8 mouse cellular contexts compared by ENCODE assay signal in the genomic region with DNA sequence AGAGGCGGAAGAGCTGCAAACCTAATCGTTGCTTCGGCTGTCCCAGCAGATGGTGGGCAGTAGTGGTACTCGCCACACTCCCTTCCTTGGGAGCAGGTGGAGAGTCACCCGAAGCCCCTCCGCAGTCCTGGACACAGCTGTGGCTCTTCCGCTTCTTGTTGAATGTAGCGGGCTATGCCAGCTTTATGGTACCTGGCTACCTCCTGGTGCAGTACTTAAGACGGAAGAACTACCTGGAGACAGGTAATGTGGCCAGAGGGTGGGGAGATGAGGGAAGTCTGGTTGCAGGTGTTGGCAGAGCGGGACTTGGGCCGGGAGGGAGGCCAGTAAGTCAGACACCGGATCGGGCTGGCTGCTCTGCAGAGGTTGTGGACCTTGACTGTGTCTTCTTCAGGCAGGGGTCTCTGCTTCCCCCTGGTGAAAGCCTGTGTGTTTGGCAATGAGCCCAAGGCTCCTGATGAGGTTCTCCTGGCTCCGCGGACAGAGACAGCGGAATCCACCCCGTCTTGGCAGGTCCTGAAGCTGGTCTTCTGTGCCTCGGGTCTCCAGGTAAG. TPM values are rescaled to one million over a fixed set of nuclear protein-coding genes. Genes with fewer than 3 reads are reported as not detected.
A peak's percentile ranks its signal among the peaks of the same experiment; 100 is the strongest.
DNase-seq lines count a peak whose midpoint lies in the region; ATAC-seq lines count a peak whose summit lies in the region.

No protein-coding gene starts in this region.

- peak overlapping the region; percentile 80 for H3K4me3 ChIP-seq in kidney, embryonic 16.5 days (ENCODE audit: low read length)
- peak overlapping the region; percentile 79 for H3K4me3 ChIP-seq in hindbrain, embryonic 10.5 days
- H3K4me3 ChIP-seq in midbrain, embryonic 11.5 days (ENCODE audit: low read depth, low read length) = peak overlapping the region; percentile 81

- no peak for ATAC-seq in kidney, embryonic 16.5 days (ENCODE audit: low FRiP score, low TSS enrichment)
- no peak; the same call in 1 of the 2 replicates for ATAC-seq in midbrain, embryonic 11.5 days (ENCODE audit: low FRiP score)

- peaks cover 27% of the 10 kb centered on the region for H3K4me1 ChIP-seq in kidney, embryonic 16.5 days (ENCODE audit: insufficient read depth, low read length)
- peaks cover 41% of the 10 kb centered on the region for H3K4me1 ChIP-seq in hindbrain, embryonic 10.5 days (replicated peaks)
- H3K4me1 ChIP-seq in midbrain, embryonic 11.5 days (ENCODE audit: control insufficient read depth, insufficient read depth, low read length) = peaks cover 18% of the 10 kb centered on the region

- H3K27ac ChIP-seq in kidney, embryonic 16.5 days (ENCODE audit: low read length) = peak overlapping the region; percentile 87
- peak overlapping the region; percentile 98 for H3K27ac ChIP-seq in hindbrain, embryonic 10.5 days
- H3K27ac ChIP-seq in midbrain, embryonic 11.5 days (ENCODE audit: low read depth, low read length) = peak overlapping the region; percentile 84

- no peaks in the 10 kb centered on the region for H3K27me3 ChIP-seq in kidney, embryonic 16.5 days (ENCODE audit: insufficient read depth, low read length)
- H3K27me3 ChIP-seq in hindbrain, embryonic 10.5 days (ENCODE audit: insufficient read depth, poor library complexity, severe bottlenecking) = no peaks in the 10 kb centered on the region
- no peaks in the 10 kb centered on the region for H3K27me3 ChIP-seq in midbrain, embryonic 11.5 days (ENCODE audit: control insufficient read depth, insufficient read depth, low read length)

- WGBS in kidney, embryonic 16.5 days = 8% methylated on average over 18 of the region's 18 CpGs
- 14% methylated on average over 18 of the region's 18 CpGs for WGBS in hindbrain, embryonic 10.5 days
- 14% methylated on average over 18 of the region's 18 CpGs for WGBS in midbrain, embryonic 11.5 days

- H3K36me3 ChIP-seq in kidney, embryonic 16.5 days (ENCODE audit: insufficient read depth, low read length) = peaks cover 32% of the 10 kb centered on the region
- peaks cover 53% of the 10 kb centered on the region for H3K36me3 ChIP-seq in hindbrain, embryonic 10.5 days
- peaks cover 23% of the 10 kb centered on the region for H3K36me3 ChIP-seq in midbrain, embryonic 11.5 days (ENCODE audit: control insufficient read depth, insufficient read depth, low read length)

- H3K9me3 ChIP-seq in kidney, embryonic 16.5 days (ENCODE audit: low read length) = no peaks in the 10 kb centered on the region
- H3K9me3 ChIP-seq in hindbrain, embryonic 10.5 days = no peaks in the 10 kb centered on the region
- H3K9me3 ChIP-seq in midbrain, embryonic 11.5 days (ENCODE audit: control insufficient read depth, low read length) = no peaks in the 10 kb centered on the region

- peak overlapping the region; percentile 88 for H3K9ac ChIP-seq in kidney, embryonic 16.5 days (replicated peaks; ENCODE audit: low read length)
- H3K9ac ChIP-seq in midbrain, embryonic 11.5 days (ENCODE audit: low read length) = peak overlapping the region; percentile 90

- peak overlapping the region; percentile 94 for H3K4me2 ChIP-seq in kidney, embryonic 16.5 days (replicated peaks; ENCODE audit: low read depth, low read length)
- H3K4me2 ChIP-seq in midbrain, embryonic 11.5 days = peak overlapping the region; percentile 98

- DNase-seq in kidney, adult 18-20 months = no peak
- peak; percentile 69 for DNase-seq in ZHBTc4 (ENCODE audit: low read depth, low spot score)
- peak; percentile 34 for DNase-seq in hindbrain, embryonic 10.5 days (ENCODE audit: low spot score)
- DNase-seq in midbrain, embryonic 11.5 days (ENCODE audit: low spot score, missing footprints) = peak; percentile 91
- no peak for DNase-seq in spleen, adult 18-20 months
- DNase-seq in layer of hippocampus, adult 9-11 months = no peak
- DNase-seq in c-Kit-positive CD71-positive TER-119-positive erythroid progenitor cells, embryonic 14.5 days (ENCODE audit: low spot score) = no peak

RNA-seq across cellular contexts. Expression of gene Slc35b2, which starts 0.9 kb away (rescaled TPM):
- polyA plus RNA-seq in kidney, embryonic 16.5 days (2015; fragmentation: Nextera tagmentation; extraction: Ambion mirVana) = 159 and 170 TPM in 2 replicates
- polyA plus RNA-seq in hindbrain, embryonic 10.5 days (2016; fragmentation: Nextera tagmentation; extraction: Ambion mirVana) = 121 TPM in 2 replicates
- 97.2 and 102 TPM in 2 replicates for polyA plus RNA-seq in midbrain, embryonic 11.5 days (2014; fragmentation: Nextera tagmentation; extraction: Ambion mirVana)

RNA-seq across cellular contexts. Expression of gene Hsp90ab1, which starts 8.5 kb away (rescaled TPM):
- 1,922 and 2,030 TPM in 2 replicates for polyA plus RNA-seq in kidney, embryonic 16.5 days (2015; fragmentation: Nextera tagmentation; extraction: Ambion mirVana)
- polyA plus RNA-seq in hindbrain, embryonic 10.5 days (2016; fragmentation: Nextera tagmentation; extraction: Ambion mirVana) = 1,585 and 2,006 TPM in 2 replicates
- polyA plus RNA-seq in midbrain, embryonic 11.5 days (2014; fragmentation: Nextera tagmentation; extraction: Ambion mirVana) = 1,614 and 1,690 TPM in 2 replicates

RNA-seq across cellular contexts. Expression of gene Nfkbie, which starts 9.1 kb away (rescaled TPM):
- 5.9 and 6.4 TPM in 2 replicates for polyA plus RNA-seq in kidney, embryonic 16.5 days (2015; fragmentation: Nextera tagmentation; extraction: Ambion mirVana)
- polyA plus RNA-seq in hindbrain, embryonic 10.5 days (2016; fragmentation: Nextera tagmentation; extraction: Ambion mirVana) = 8.3 and 9.7 TPM in 2 replicates
- 7.8 and 9.0 TPM in 2 replicates for polyA plus RNA-seq in midbrain, embryonic 11.5 days (2014; fragmentation: Nextera tagmentation; extraction: Ambion mirVana)

RNA-seq across cellular contexts. Expression of gene Tmem151b, which starts 15.1 kb away (rescaled TPM):
- 3.5 and 3.8 TPM in 2 replicates for polyA plus RNA-seq in kidney, embryonic 16.5 days (2015; fragmentation: Nextera tagmentation; extraction: Ambion mirVana)
- 7.2 and 10.6 TPM in 2 replicates for polyA plus RNA-seq in hindbrain, embryonic 10.5 days (2016; fragmentation: Nextera tagmentation; extraction: Ambion mirVana)
- 5.1 and 6.2 TPM in 2 replicates for polyA plus RNA-seq in midbrain, embryonic 11.5 days (2014; fragmentation: Nextera tagmentation; extraction: Ambion mirVana)

RNA-seq across cellular contexts. Expression of gene Slc29a1, which starts 34.8 kb away (rescaled TPM):
- polyA plus RNA-seq in kidney, embryonic 16.5 days (2015; fragmentation: Nextera tagmentation; extraction: Ambion mirVana) = 107 and 116 TPM in 2 replicates
- polyA plus RNA-seq in hindbrain, embryonic 10.5 days (2016; fragmentation: Nextera tagmentation; extraction: Ambion mirVana) = 60.4 and 72.0 TPM in 2 replicates
- 45.1 and 46.8 TPM in 2 replicates for polyA plus RNA-seq in midbrain, embryonic 11.5 days (2014; fragmentation: Nextera tagmentation; extraction: Ambion mirVana)

Comparison
In these comparisons a context has a peak if more than half of its experiments do, and no peak if none do; other contexts are left out.
1. DNase-seq: peak in ZHBTc4 (single experiment), hindbrain, embryonic 10.5 days (single experiment) and midbrain, embryonic 11.5 days (single experiment); none in kidney, adult 18-20 months (single experiment), spleen, adult 18-20 months (0 of 2), layer of hippocampus, adult 9-11 months (single experiment) and c-Kit-positive CD71-positive TER-119-positive erythroid progenitor cells, embryonic 14.5 days (single experiment).
2. Peak in every context shown above with its lines, with median percentiles within 50 percentile points of each other: H3K27ac ChIP-seq and H3K4me3 ChIP-seq.